Mouse (Mus musculus) spleen, postnatal 4 days (tissue): Measurements from ENCODE around the gene Itpr3.

Source experiments
- DNase-seq, 2 experiments: peaks; one replicate each; pipeline ENCODE4 v3.0.0; 2022; ENCODE audit warnings: low spot score in 2 of 2

Gene Itpr3

GRCm38 (mm10) chr17:27141971-27142450, 84.9 kb downstream of the Itpr3 start:
- no peak for DNase-seq

- no peak for DNase-seq
Observed at GRCm38 (mm10) chr17:27144152-27144551, 87.0 kb downstream of the Itpr3 start.

DNA sequence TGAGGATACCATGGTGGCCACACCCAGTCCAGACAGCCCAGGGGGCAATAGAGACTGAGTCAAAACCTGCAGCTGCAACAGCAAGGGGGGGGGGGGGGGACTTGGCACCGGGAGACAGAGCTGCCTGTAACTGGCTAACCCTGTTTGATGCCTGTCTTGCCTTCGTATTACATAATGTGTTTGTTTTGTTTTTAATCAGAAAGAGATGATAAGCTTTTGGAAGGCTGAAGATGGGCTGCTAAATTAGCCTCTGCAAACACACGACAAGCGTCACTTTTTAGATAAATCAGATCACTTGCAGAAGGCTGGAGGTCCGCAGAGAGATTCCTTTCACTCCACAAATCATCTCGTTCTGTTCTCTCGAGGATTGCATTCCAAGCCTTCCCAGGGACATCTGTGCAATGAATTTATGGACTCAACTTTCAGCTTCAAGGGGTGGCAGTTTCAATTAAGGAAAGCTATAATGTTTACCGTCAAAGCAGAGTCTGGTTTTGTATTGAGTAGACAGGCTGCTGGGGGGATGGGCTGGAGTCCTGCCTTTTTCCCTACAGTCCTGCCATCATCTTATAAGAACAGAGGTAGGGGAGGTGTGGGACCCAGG, 89.3 kb downstream of the Itpr3 start:
- no peak for DNase-seq

DNA sequence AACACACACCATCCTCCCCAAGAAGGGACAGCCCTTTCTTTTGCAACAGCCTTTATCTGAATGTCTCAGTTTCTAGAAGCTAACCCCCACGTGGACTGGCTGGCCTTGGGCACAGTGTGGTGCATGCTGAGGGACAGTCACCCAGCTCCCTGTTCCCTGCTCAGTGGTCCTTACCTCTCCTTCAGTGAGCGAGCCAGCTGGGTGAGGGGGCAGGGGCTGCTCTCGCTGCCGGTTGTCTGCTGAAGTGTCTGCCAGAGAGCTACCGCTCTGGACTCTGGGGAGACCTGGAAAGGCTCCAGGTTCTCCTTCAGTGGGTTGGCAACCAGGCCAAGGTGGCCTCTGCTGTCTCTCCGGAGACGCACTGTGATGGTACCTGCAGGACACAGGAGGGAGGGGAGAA, 93.8 kb downstream of the Itpr3 start:
- no peak for DNase-seq

GRCm38 (mm10) chr17:27151411-27151810, 94.3 kb downstream of the Itpr3 start:
- peak; percentile 61 to 88 for DNase-seq

- DNase-seq: peak in 1 of 2 experiments; percentile 53
Observed at GRCm38 (mm10) chr17:27152976-27153723, 96.0 kb downstream of the Itpr3 start.

- DNase-seq: no peak
Observed at GRCm38 (mm10) chr17:27153773-27154193, 96.7 kb downstream of the Itpr3 start.

- no peak for DNase-seq
Observed at GRCm38 (mm10) chr17:27154256-27154655, 97.2 kb downstream of the Itpr3 start.

DNA sequence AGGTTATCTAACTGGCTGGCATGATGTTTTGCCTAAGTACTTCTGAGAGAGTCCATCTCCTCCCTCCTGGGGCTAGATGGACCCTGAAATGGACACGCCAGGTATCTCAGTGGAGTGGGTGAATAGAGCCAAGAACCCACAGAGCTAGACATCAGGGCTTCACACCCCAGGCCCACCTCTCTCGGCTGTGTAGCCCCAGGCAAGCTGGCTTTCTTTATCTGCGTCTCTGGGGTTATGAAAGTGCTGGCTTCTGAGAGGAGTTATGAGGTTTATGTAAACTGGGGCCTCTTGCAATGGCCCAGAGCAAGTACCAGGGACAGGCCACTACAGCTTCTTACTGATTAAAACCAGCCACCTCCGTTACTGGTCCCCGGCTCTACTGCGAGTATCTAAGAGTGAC, 97.8 kb downstream of the Itpr3 start:
- no peak for DNase-seq

GRCm38 (mm10) chr17:27155752-27156151, 98.6 kb downstream of the Itpr3 start:
- no peak for DNase-seq

- DNase-seq: no peak
Observed at GRCm38 (mm10) chr17:27158439-27158838, 101.3 kb downstream of the Itpr3 start.

DNA sequence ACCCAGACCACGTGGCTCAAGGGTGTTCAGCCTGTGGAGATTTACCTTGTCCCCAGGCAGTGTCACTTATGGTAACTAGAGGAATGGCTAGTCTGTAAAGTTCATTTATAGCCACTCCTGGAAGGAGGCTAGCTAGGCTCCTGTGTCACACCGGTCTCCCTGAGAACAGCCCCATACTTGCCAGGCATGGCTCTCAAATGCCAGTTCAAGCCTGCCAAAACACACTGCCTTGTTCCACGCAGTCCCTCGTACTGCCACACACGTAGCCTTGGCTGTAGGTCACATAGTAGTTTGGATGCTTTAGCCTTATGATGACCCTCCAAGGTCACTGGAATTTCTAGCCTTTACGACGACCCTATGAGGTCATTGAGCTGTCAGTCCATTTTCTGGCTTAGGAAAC, 102.1 kb downstream of the Itpr3 start:
- DNase-seq: no peak

GRCm38 (mm10) chr17:27160905-27161304, 103.8 kb downstream of the Itpr3 start:
- no peak for DNase-seq

- DNase-seq: no peak
Observed at GRCm38 (mm10) chr17:27165054-27165773, 108.1 kb downstream of the Itpr3 start.

DNA sequence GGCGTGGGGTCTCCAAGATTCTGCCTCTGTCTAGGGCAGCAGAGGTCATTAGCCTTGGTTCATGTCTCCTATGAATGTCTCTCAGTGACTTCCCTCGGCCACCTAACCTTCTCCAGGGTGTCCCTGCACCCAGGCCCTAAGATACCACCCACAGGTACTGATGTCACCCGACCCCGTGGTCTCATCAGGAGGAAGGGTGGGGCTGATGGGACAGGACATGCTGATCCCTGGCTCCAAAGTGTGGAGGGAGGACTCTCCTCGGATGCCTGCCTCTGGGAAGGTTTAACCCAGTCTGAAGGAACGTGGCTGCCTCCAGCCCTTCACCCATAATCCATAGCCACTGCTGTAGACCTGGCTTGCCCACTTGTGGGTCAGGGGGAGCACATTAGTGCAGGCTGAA, 109.8 kb downstream of the Itpr3 start:
- no peak for DNase-seq

- no peak for DNase-seq
Observed at GRCm38 (mm10) chr17:27167545-27167944, 110.4 kb downstream of the Itpr3 start, which contains the start of gene Ip6k3. Ip6k3 (minus strand) TSS chr17:27167795.

- no peak for DNase-seq
Observed at GRCm38 (mm10) chr17:27168569-27168968, 111.5 kb downstream of the Itpr3 start.

GRCm38 (mm10) chr17:27169952-27170695, 113.0 kb downstream of the Itpr3 start:
- no peak for DNase-seq

DNA sequence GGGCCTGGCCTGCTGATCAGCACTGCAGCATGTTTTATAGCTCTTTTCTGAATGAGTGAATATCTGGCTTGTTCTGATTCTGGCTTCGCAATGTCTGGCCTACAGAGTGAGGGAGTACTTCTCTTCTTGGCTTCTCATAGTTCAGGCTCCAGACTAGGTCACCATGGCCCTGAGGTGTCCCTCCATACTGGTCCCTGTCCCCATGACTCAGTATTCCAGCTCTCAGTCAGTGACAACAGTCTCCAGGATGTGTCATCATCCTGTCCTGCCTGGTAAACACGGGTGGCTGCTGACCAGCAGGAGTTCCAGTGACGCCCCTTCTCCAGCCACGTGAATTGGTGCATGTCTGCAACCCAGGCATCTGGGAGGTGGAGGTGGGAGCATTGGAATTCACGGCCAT, 114.0 kb downstream of the Itpr3 start:
- DNase-seq: no peak
